Mouse (Mus musculus) intestine, embryonic 16.5 days (tissue): Measurements from ENCODE around the gene Opa3. TPM values are rescaled to one million over a fixed set of nuclear protein-coding genes. Genes with fewer than 3 reads are reported as not detected.

Experiments
- ATAC-seq: fragments of 200-750 bp; cut with Nextera tagmentation; 2 replicates; pipeline ENCODE4 v1.8.0; 2017; ENCODE audit warnings: moderate TSS enrichment, moderate library complexity
- H3K27ac ChIP-seq: fragments of 300-500 bp; sonication (generic); 2 replicates; pipeline ENCODE4 v1.5.1; 2014; ENCODE audit warnings: mild to moderate bottlenecking, low read length
- H3K27me3 ChIP-seq: fragments of 300-500 bp; sonication (generic); replicated peaks from 2 replicates; pipeline ENCODE4 v1.6.1; 2014; ENCODE audit warnings: low read length, control low read depth, mixed read lengths; ENCODE audit not compliant: control insufficient read depth, insufficient read depth
- H3K36me3 ChIP-seq: fragments of 300-500 bp; sonication (generic); 2 replicates; pipeline ENCODE4 v1.6.1; 2014; ENCODE audit warnings: low read length, control low read depth; ENCODE audit not compliant: control insufficient read depth, insufficient read depth
- H3K4me1 ChIP-seq: fragments of 300-500 bp; sonication (generic); 2 replicates; pipeline ENCODE4 v1.6.1; 2014; ENCODE audit warnings: low read length, control low read depth, mixed read lengths; ENCODE audit not compliant: control insufficient read depth, insufficient read depth
- H3K4me2 ChIP-seq: fragments of 300-500 bp; sonication (generic); 2 replicates; pipeline ENCODE4 v1.6.1; 2014; ENCODE audit warnings: low read depth, low read length, control low read depth
- H3K4me3 ChIP-seq: fragments of 300-500 bp; sonication (generic); 2 replicates; pipeline ENCODE4 v1.5.1; 2014; ENCODE audit warnings: mild to moderate bottlenecking, low read length
- H3K9ac ChIP-seq: fragments of 300-500 bp; sonication (generic); 2 replicates; pipeline ENCODE4 v1.6.1; 2014; ENCODE audit warnings: low read depth, low read length
- H3K9me3 ChIP-seq: fragments of 300-500 bp; sonication (generic); 2 replicates; pipeline ENCODE4 v1.6.1; 2016; ENCODE audit warnings: low read length, control low read depth; ENCODE audit not compliant: control insufficient read depth
- WGBS: fragments of 180-500 bp; shearing (Covaris S2); extraction: QIAGEN DNeasy Blood & Tissue Kit; methylation state at CpG from one replicate; pipeline ENCODE4 v1.1.7; 2014; 5-methylcytosine and 5-hydroxymethylcytosine counted together
- polyA plus RNA-seq: library from polyadenylated mRNA; unstranded; fragments of >200 nt; fragmentation: Nextera tagmentation; extraction: Ambion mirVana; gene quantifications from 2 replicates; pipeline ENCODE4 v1.2.1, GENCODE M21; 2015

Gene Opa3
- polyA plus RNA-seq, 1 experiment from 2014 or later = 40.9 TPM

DNA sequence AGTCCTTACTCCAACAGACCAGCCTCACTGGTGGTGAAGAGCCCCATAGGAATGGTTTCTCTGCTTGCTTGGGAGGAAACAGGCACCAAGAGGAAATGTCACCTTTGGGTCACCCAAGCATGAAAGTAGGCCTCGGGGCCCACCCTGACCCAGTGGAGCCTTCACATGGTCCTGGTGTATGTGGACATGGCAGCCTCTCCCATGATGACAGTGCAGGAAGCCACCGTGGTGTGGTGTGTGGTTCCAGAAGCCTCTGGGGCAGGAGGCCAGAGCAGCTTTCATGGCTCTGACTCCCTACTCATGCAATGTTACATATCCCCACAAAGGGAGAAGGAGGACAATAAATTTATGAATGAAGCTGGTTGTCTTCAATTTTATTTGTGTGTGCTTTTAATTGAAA, 19.4 kb downstream of the Opa3 start:
- Histone ChIP-seq H3K9ac (no peak overlapping the region), H3K27me3 (no peaks in the 10 kb centered on the region), H3K36me3 (peaks cover 6% of the 10 kb centered on the region; the same call in 1 of the 2 replicates), H3K4me2 (no peak overlapping the region), H3K9me3 (no peaks in the 10 kb centered on the region), H3K4me3 (no peak overlapping the region), H3K27ac (no peak overlapping the region), H3K4me1 (peaks cover 4% of the 10 kb centered on the region; the same call in 1 of the 2 replicates)
- WGBS = 97% methylated on average over 2 of the region's 2 CpGs
- ATAC-seq = no peak

DNA sequence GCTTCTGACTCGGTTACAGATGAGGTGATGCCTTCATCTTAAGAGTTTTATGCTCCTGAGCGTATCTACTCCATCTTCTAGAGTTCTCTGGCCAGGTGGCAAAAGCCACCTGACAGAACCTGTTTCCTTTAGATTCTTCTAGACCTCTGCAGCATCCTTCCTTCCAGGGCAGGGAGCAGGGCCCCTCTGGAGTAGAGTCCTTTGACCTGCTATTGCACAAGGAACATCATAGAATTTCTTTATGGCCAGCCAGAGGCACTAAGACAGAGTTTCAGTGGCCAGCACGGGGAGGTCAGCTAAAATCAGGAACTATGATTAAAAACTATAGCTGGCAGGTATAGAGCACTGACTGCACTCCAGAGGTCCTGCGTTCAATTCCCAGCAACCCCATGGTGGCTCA, 23.9 kb downstream of the Opa3 start:
- H3K36me3 ChIP-seq = peaks cover 3% of the 10 kb centered on the region; the same call in 1 of the 2 replicates
- H3K9me3 ChIP-seq = 0 out of 2 replicates have a peak, but pooled peaks cover 4% of the 10 kb centered on the region
- no peak overlapping the region for H3K4me3 ChIP-seq
- no peaks in the 10 kb centered on the region for H3K27me3 ChIP-seq
- H3K27ac ChIP-seq = peak overlapping the region; percentile 33; the same call in 1 of the 2 replicates
- peaks cover 4% of the 10 kb centered on the region; the same call in 1 of the 2 replicates for H3K4me1 ChIP-seq
- peak; percentile 70 for ATAC-seq
- no peak overlapping the region for H3K9ac ChIP-seq
- no peak overlapping the region for H3K4me2 ChIP-seq
- 74% methylated on average over 4 of the region's 4 CpGs for WGBS

GRCm38 (mm10) chr7:19253437-19253836, 25.3 kb downstream of the Opa3 start:
- no peak overlapping the region for H3K4me3 ChIP-seq
- peaks cover 4% of the 10 kb centered on the region; the same call in 1 of the 2 replicates for H3K4me1 ChIP-seq
- H3K27ac ChIP-seq = 0 out of 2 replicates have a peak overlapping the region, but pooled peaks have one; percentile 17
- peaks cover 6% of the 10 kb centered on the region for H3K36me3 ChIP-seq
- 61% methylated on average over 5 of the region's 5 CpGs for WGBS
- H3K9me3 ChIP-seq = 0 out of 2 replicates have a peak, but pooled peaks cover 4% of the 10 kb centered on the region
- H3K27me3 ChIP-seq = no peaks in the 10 kb centered on the region
- H3K4me2 ChIP-seq = no peak overlapping the region
- ATAC-seq = no peak
- no peak overlapping the region for H3K9ac ChIP-seq

GRCm38 (mm10) chr7:19255395-19255794, 27.3 kb downstream of the Opa3 start:
- Histone ChIP-seq H3K4me1 (no peaks in the 10 kb centered on the region), H3K27ac (no peak overlapping the region), H3K4me3 (no peak overlapping the region), H3K9me3 (0 out of 2 replicates have a peak, but pooled peaks cover 4% of the 10 kb centered on the region), H3K27me3 (no peaks in the 10 kb centered on the region), H3K4me2 (no peak overlapping the region), H3K36me3 (peaks cover 15% of the 10 kb centered on the region), H3K9ac (no peak overlapping the region)
- 88% methylated on average over 17 of the region's 17 CpGs for WGBS
- no peak for ATAC-seq

DNA sequence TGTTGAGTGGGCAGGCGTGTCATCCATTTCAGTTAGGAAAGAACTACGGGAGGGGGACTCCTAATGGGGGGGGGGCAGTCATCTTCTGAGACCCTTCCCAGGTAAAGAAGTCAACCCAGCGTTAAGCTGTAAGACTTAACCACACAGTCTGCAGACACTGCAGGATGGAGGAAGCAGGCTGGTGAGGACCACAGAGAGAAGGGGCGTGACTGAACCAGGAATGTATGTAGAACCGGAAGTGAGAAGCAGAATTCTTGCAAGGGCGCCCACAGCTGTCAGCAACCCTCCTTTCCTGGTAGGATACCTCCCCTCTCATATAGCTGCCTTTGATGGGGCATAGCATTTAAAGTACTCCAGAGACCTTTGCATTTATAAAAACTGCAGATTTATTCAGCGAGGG, 28.4 kb downstream of the Opa3 start:
- Histone ChIP-seq H3K36me3 (peaks cover 25% of the 10 kb centered on the region), H3K9me3 (0 out of 2 replicates have a peak, but pooled peaks cover 4% of the 10 kb centered on the region), H3K27me3 (no peaks in the 10 kb centered on the region), H3K27ac (no peak overlapping the region), H3K4me3 (no peak overlapping the region), H3K4me1 (no peaks in the 10 kb centered on the region), H3K9ac (no peak overlapping the region), H3K4me2 (no peak overlapping the region)
- WGBS = 78% methylated on average over 7 of the region's 7 CpGs
- ATAC-seq = no peak

- 0 out of 2 replicates have a peak, but pooled peaks cover 4% of the 10 kb centered on the region for H3K9me3 ChIP-seq
- ATAC-seq = peak; percentile 80
- no peak overlapping the region for H3K4me3 ChIP-seq
- H3K4me1 ChIP-seq = no peaks in the 10 kb centered on the region
- peaks cover 30% of the 10 kb centered on the region for H3K36me3 ChIP-seq
- 33% methylated on average over 11 of the region's 11 CpGs for WGBS
- no peak overlapping the region for H3K4me2 ChIP-seq
- H3K27ac ChIP-seq = no peak overlapping the region
- H3K9ac ChIP-seq = no peak overlapping the region
- H3K27me3 ChIP-seq = no peaks in the 10 kb centered on the region
Observed at GRCm38 (mm10) chr7:19257390-19258022, 29.4 kb downstream of the Opa3 start.

DNA sequence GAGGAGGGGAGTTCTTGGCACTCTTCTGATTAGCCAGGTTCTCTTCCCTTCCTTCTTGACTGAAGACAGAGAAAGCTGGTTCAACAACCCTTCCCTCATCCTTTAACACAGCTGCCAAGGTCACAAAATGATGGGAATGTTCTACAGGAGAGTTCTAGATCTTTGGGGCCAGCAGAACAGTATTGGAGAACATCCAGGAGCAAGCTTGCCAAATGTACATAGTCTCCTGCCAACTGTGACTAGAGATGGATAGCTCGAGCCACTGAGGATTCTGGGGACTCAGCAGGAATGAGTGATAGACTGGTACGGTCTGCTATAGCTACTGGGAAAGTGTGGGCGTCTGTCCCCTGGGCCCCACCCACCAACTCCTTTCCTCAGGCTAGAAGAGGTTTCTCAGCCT, 30.2 kb downstream of the Opa3 start:
- H3K36me3 ChIP-seq = peaks cover 34% of the 10 kb centered on the region
- H3K4me3 ChIP-seq = no peak overlapping the region
- ATAC-seq = no peak
- no peaks in the 10 kb centered on the region for H3K27me3 ChIP-seq
- 0 out of 2 replicates have a peak, but pooled peaks cover 4% of the 10 kb centered on the region for H3K9me3 ChIP-seq
- no peak overlapping the region for H3K27ac ChIP-seq
- no peaks in the 10 kb centered on the region for H3K4me1 ChIP-seq
- H3K9ac ChIP-seq = no peak overlapping the region
- H3K4me2 ChIP-seq = no peak overlapping the region
- 72% methylated on average over 3 of the region's 3 CpGs for WGBS

DNA sequence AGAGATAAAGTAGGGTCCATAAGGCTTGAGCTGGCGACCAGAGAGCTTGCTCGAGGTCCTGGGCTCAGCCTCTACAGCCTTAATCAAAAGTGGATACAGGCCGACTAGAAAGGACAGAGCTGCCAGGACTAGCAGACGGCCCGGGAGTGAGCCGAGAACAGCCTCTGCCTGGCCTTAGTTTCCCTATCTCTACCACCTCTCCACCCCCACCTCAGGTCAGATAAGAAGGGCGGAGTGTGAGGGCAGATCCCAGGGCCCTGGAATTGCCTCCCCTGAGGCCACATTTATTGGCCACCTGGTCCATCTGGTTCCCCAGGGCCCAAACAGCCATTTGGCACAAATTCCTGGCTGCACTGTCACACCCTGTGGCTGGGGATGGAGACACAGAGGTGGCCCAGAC, 37.0 kb downstream of the Opa3 start:
- Histone ChIP-seq H3K27ac (peak overlapping the region; percentile 73), H3K9ac (peak overlapping the region; percentile 21; the same call in 1 of the 2 replicates), H3K4me2 (peak overlapping the region; percentile 46), H3K4me1 (peaks cover 40% of the 10 kb centered on the region), H3K4me3 (0 out of 2 replicates have a peak overlapping the region, but pooled peaks have one; percentile 3), H3K36me3 (peaks cover 28% of the 10 kb centered on the region), H3K27me3 (no peaks in the 10 kb centered on the region), H3K9me3 (no peaks in the 10 kb centered on the region)
- WGBS = 48% methylated on average over 7 of the region's 7 CpGs
- ATAC-seq = peak; percentile 29

- Histone ChIP-seq H3K4me2 (peak overlapping the region; percentile 46), H3K27ac (peak overlapping the region; percentile 73), H3K4me1 (peaks cover 40% of the 10 kb centered on the region), H3K9me3 (no peaks in the 10 kb centered on the region), H3K9ac (peak overlapping the region; percentile 52), H3K27me3 (no peaks in the 10 kb centered on the region), H3K4me3 (peak overlapping the region; percentile 9; the same call in 1 of the 2 replicates), H3K36me3 (peaks cover 18% of the 10 kb centered on the region; the same call in 1 of the 2 replicates)
- 62% methylated on average over 10 of the region's 10 CpGs for WGBS
- peak; percentile 61 for ATAC-seq
Observed at GRCm38 (mm10) chr7:19265928-19266822, 38.0 kb downstream of the Opa3 start.
